Mouse (Mus musculus): ENCODE data around the gene Enkur.
"Not testable (repeated sequence)": the region's sequence is repeated elsewhere in the genome, so short reads cannot be mapped to it uniquely, and the experiment has no call there.

Enkur gene

GRCm38 (mm10) chr2:21204912-21205830 lies at the start of gene Enkur, which contains the start of gene Thnsl1:
Gene Enkur (minus strand): TSS chr2:21205365.
Gene Thnsl1 (plus strand): TSS chr2:21205724.
- DNase-seq (ENCODE audit: low read depth, low spot score): peak; percentile 99
- H3K36me3 ChIP-seq (ENCODE audit: control insufficient read depth, insufficient read depth, low read length, poor library complexity, severe bottlenecking): no peaks in the 10 kb centered on the region

GRCm38 (mm10) chr2:21254308-21254707 lies 49.1 kb upstream of the Enkur start:
- Histone ChIP-seq H3K36me3 (ENCODE audit: control insufficient read depth, insufficient read depth, low read length, poor library complexity, severe bottlenecking) (no peaks in the 10 kb centered on the region), H3K27me3 (ENCODE audit: control insufficient read depth, insufficient read depth, low read length, poor library complexity, severe bottlenecking) (no peaks in the 10 kb centered on the region)
- no peak for DNase-seq (ENCODE audit: low read depth, low spot score)

More at GRCm38 (mm10) chr2:21204912-21205830, at the start of gene Enkur, which contains the start of gene Thnsl1:
- no peaks in the 10 kb centered on the region for H3K27me3 ChIP-seq (ENCODE audit: control insufficient read depth, insufficient read depth, low read length, poor library complexity, severe bottlenecking)

- no peak for DNase-seq (ENCODE audit: low read depth, low spot score)
- Histone ChIP-seq H3K36me3 (ENCODE audit: control insufficient read depth, insufficient read depth, low read length, poor library complexity, severe bottlenecking) (no peaks in the 10 kb centered on the region), H3K27me3 (ENCODE audit: control insufficient read depth, insufficient read depth, low read length, poor library complexity, severe bottlenecking) (no peaks in the 10 kb centered on the region)
These were observed 48.5 kb upstream of the Enkur start for GRCm38 (mm10) chr2:21253644-21254043.

- no peak for DNase-seq (ENCODE audit: low read depth, low spot score)
- no peaks in the 10 kb centered on the region for H3K27me3 ChIP-seq (ENCODE audit: control insufficient read depth, insufficient read depth, low read length, poor library complexity, severe bottlenecking)
- H3K36me3 ChIP-seq (ENCODE audit: control insufficient read depth, insufficient read depth, low read length, poor library complexity, severe bottlenecking): no peaks in the 10 kb centered on the region
These were observed 40.4 kb upstream of the Enkur start for GRCm38 (mm10) chr2:21245477-21246102.

- Histone ChIP-seq H3K27me3 (ENCODE audit: control insufficient read depth, insufficient read depth, low read length, poor library complexity, severe bottlenecking) (no peaks in the 10 kb centered on the region), H3K36me3 (ENCODE audit: control insufficient read depth, insufficient read depth, low read length, poor library complexity, severe bottlenecking) (no peaks in the 10 kb centered on the region)
- DNase-seq (ENCODE audit: low read depth, low spot score): no peak
These were observed 39.8 kb upstream of the Enkur start for GRCm38 (mm10) chr2:21244986-21245385.

- not testable (repeated sequence) for H3K36me3 ChIP-seq (ENCODE audit: control insufficient read depth, insufficient read depth, low read length, poor library complexity, severe bottlenecking); DNase-seq (ENCODE audit: low read depth, low spot score); H3K27me3 ChIP-seq (ENCODE audit: control insufficient read depth, insufficient read depth, low read length, poor library complexity, severe bottlenecking)
These were observed 38.9 kb upstream of the Enkur start for GRCm38 (mm10) chr2:21244104-21244503.

GRCm38 (mm10) chr2:21236846-21237245 lies 31.7 kb upstream of the Enkur start:
- DNase-seq (ENCODE audit: low read depth, low spot score): no peak

GRCm38 (mm10) chr2:21235844-21236386 lies 30.8 kb upstream of the Enkur start:
- H3K36me3 ChIP-seq (ENCODE audit: control insufficient read depth, insufficient read depth, low read length, poor library complexity, severe bottlenecking): no peaks in the 10 kb centered on the region
- H3K27me3 ChIP-seq (ENCODE audit: control insufficient read depth, insufficient read depth, low read length, poor library complexity, severe bottlenecking): no peaks in the 10 kb centered on the region
- no peak for DNase-seq (ENCODE audit: low read depth, low spot score)

More at GRCm38 (mm10) chr2:21236846-21237245, 31.7 kb upstream of the Enkur start:
- Histone ChIP-seq H3K36me3 (ENCODE audit: control insufficient read depth, insufficient read depth, low read length, poor library complexity, severe bottlenecking) (no peaks in the 10 kb centered on the region), H3K27me3 (ENCODE audit: control insufficient read depth, insufficient read depth, low read length, poor library complexity, severe bottlenecking) (no peaks in the 10 kb centered on the region)

- Histone ChIP-seq H3K36me3 (ENCODE audit: control insufficient read depth, insufficient read depth, low read length, poor library complexity, severe bottlenecking) (no peaks in the 10 kb centered on the region), H3K27me3 (ENCODE audit: control insufficient read depth, insufficient read depth, low read length, poor library complexity, severe bottlenecking) (no peaks in the 10 kb centered on the region)
- DNase-seq (ENCODE audit: low read depth, low spot score): no peak
These were observed 29.9 kb upstream of the Enkur start for GRCm38 (mm10) chr2:21234871-21235648.

- Histone ChIP-seq H3K36me3 (ENCODE audit: control insufficient read depth, insufficient read depth, low read length, poor library complexity, severe bottlenecking) (no peaks in the 10 kb centered on the region), H3K27me3 (ENCODE audit: control insufficient read depth, insufficient read depth, low read length, poor library complexity, severe bottlenecking) (no peaks in the 10 kb centered on the region)
- no peak for DNase-seq (ENCODE audit: low read depth, low spot score)
These were observed 26.0 kb upstream of the Enkur start for GRCm38 (mm10) chr2:21231147-21231546.

GRCm38 (mm10) chr2:21230276-21230675 lies 25.1 kb upstream of the Enkur start:
- Histone ChIP-seq H3K36me3 (ENCODE audit: control insufficient read depth, insufficient read depth, low read length, poor library complexity, severe bottlenecking) (no peaks in the 10 kb centered on the region), H3K27me3 (ENCODE audit: control insufficient read depth, insufficient read depth, low read length, poor library complexity, severe bottlenecking) (no peaks in the 10 kb centered on the region)
- DNase-seq (ENCODE audit: low read depth, low spot score): no peak

- no peaks in the 10 kb centered on the region for H3K27me3 ChIP-seq (ENCODE audit: control insufficient read depth, insufficient read depth, low read length, poor library complexity, severe bottlenecking)
- no peaks in the 10 kb centered on the region for H3K36me3 ChIP-seq (ENCODE audit: control insufficient read depth, insufficient read depth, low read length, poor library complexity, severe bottlenecking)
- DNase-seq (ENCODE audit: low read depth, low spot score): no peak
These were observed 17.6 kb upstream of the Enkur start for GRCm38 (mm10) chr2:21222453-21223384.

GRCm38 (mm10) chr2:21215284-21215683 lies 10.1 kb upstream of the Enkur start:
- Histone ChIP-seq H3K27me3 (ENCODE audit: control insufficient read depth, insufficient read depth, low read length, poor library complexity, severe bottlenecking) (no peaks in the 10 kb centered on the region), H3K36me3 (ENCODE audit: control insufficient read depth, insufficient read depth, low read length, poor library complexity, severe bottlenecking) (no peaks in the 10 kb centered on the region)
- DNase-seq (ENCODE audit: low read depth, low spot score): no peak
